Mouse (Mus musculus) testis, adult 2 months (tissue): ENCODE data around the gene Kat2b. TPM values are rescaled to one million over a fixed set of nuclear protein-coding genes. Genes with fewer than 3 reads are reported as not detected.
"Not testable (repeated sequence)": the region's sequence is repeated elsewhere in the genome, so short reads cannot be mapped to it uniquely, and the experiment has no call there.

Source experiments
- H3K27ac ChIP-seq: fragments of 200-500 bp; 2 replicates; pipeline ENCODE4 v1.5.1; 2012; ENCODE audit warnings: low read depth, low read length; ENCODE audit not compliant: control insufficient read depth, insufficient read depth
- H3K27me3 ChIP-seq: fragments of 200-500 bp; 2 replicates; pipeline ENCODE4 v1.6.1; 2012; ENCODE audit warnings: mild to moderate bottlenecking, low read length, moderate library complexity; ENCODE audit not compliant: control insufficient read depth, insufficient read depth
- H3K36me3 ChIP-seq: fragments of 200-500 bp; 2 replicates; pipeline ENCODE4 v1.6.1; 2012; ENCODE audit warnings: mild to moderate bottlenecking, low read length; ENCODE audit not compliant: control insufficient read depth, insufficient read depth
- H3K4me1 ChIP-seq: fragments of 200-500 bp; 2 replicates; pipeline ENCODE4 v1.6.1; 2012; ENCODE audit warnings: low read length; ENCODE audit not compliant: control insufficient read depth, insufficient read depth
- H3K4me3 ChIP-seq: fragments of 200-500 bp; 2 replicates; pipeline ENCODE4 v1.5.1; 2012; ENCODE audit warnings: low read depth, mild to moderate bottlenecking, low read length, moderate library complexity, mixed read lengths; ENCODE audit not compliant: control insufficient read depth
- CTCF ChIP-seq: fragments of 200-500 bp; IDR thresholded peaks from 2 replicates; pipeline ENCODE4 v1.5.1; 2012; ENCODE audit warnings: low read depth, mild to moderate bottlenecking, inconsistent platforms, low read length, moderate library complexity; ENCODE audit not compliant: control insufficient read depth, insufficient read depth, insufficient replicate concordance
- POLR2A ChIP-seq: fragments of 200-500 bp; IDR thresholded peaks from 2 replicates; pipeline ENCODE4 v1.6.1; 2012; ENCODE audit warnings: low read depth, mild to moderate bottlenecking, inconsistent platforms, low read length, moderate library complexity; ENCODE audit not compliant: control insufficient read depth
- polyA plus RNA-seq: library from polyadenylated mRNA; depleted of rRNA; stranded (reverse); fragments of >200 nt; gene quantifications from 2 replicates; pipeline ENCODE4 v1.2.3, GENCODE M21; 2012

Gene Kat2b
- polyA plus RNA-seq, 1 experiment, result 14.6 TPM

DNA sequence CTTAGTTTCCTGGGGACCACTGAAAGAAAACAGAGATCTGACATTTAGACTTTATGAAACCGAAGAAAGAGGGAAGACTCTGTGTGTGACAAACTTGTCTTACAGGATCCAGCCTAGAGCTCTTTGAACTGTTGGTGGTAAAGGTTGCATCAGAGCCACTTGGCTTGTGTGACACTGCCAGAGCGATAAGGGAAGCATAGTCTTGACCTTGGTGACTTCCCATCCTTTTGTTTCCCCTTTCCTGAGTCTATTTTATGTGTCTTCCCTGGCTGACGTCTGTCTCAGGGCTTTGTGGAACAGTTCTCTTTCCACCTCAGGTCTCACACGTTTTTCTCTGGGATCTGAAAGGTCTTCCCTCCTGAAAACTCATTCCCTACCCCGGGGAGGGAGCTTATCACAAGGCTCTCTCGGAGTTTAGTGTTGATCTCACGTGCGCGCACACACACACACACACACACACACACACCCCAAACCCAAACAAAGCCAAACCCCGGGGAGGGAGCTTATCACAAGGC lies 3.8 kb downstream of the Kat2b start:
- peak overlapping the region; percentile 58; the same call in 1 of the 2 replicates for H3K27ac ChIP-seq
- no peak overlapping the region for H3K4me3 ChIP-seq

DNA sequence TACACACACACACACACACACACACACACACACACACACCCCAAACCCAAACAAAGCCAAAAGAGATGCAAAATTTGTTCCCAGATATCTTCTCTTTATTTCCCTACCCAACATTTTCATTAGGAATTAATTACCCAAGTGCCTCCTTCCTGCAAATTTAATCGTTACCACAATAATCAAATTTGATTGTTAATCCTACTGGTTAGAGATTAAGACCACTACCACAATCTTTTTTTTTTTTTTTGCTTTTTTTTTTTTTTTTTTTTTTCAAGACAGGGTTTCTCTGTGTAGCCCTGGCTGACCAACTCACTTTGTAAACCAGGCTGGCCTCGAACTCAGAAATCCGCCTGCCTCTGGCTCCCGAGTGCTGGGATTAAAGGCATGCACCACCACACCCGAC lies 4.3 kb downstream of the Kat2b start:
- H3K4me3 ChIP-seq, H3K27me3 ChIP-seq, H3K36me3 ChIP-seq, H3K27ac ChIP-seq: not testable (repeated sequence)
- H3K4me1 ChIP-seq, result peaks cover 13% of the 10 kb centered on the region

More for the DNA sequence above, 3.8 kb downstream of the Kat2b start:
- Histone ChIP-seq H3K36me3 (no peaks in the 10 kb centered on the region), H3K27me3 (no peaks in the 10 kb centered on the region), H3K4me1 (peaks cover 13% of the 10 kb centered on the region)
- TF ChIP-seq POLR2A (no peak), CTCF (no peak)

DNA sequence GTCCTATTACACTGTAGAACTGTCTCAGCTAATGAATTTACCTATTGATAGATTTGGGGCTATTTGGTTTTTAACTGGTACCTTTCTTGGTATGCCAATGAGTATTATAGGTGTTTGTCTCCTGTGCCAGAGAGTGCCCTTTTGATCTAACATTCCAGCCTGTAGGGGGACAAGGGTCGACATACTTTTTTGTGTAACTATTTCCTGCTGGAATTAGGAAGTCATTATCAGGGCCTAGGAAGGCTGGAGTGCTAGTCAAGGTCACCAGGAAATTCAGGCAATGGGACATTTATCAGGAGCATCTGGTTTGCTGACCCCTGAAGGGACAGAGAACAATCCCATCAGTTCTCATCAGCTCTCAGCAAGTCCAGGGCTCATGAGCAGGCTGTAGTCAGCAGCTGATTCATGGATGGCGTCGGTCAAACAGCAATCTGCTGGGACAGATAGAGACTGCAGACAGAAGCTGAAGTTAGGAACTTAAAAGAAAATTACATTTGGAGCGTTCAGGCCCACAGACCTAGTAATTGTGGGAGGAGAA lies 6.4 kb downstream of the Kat2b start:
- TF ChIP-seq CTCF, result no peak
- no peak for TF ChIP-seq POLR2A
- Histone ChIP-seq H3K27me3 (no peaks in the 10 kb centered on the region), H3K36me3 (no peaks in the 10 kb centered on the region), H3K27ac (no peak overlapping the region), H3K4me3 (no peak overlapping the region), H3K4me1 (peaks cover 5% of the 10 kb centered on the region)

DNA sequence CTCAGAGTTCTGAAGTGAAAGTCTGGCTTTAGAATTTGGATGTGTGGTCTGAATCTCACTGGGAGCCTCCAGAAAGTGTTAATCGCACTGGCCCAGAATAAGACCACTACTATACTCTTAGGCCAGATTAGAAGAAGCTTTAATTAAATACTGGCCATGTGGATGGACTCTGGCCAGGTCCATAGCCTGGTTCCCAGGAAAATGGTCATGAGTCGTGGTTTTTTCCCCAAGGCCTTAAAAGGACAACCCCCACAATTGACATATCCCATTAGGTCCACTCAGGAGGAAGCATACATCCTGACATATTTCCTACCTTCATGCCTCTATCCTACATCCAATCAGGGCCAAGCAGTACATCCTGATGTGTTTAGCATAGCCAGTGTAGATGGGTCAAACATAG lies 10.5 kb downstream of the Kat2b start:
- Histone ChIP-seq H3K27me3 (no peaks in the 10 kb centered on the region), H3K27ac (no peak overlapping the region), H3K4me1 (peaks cover 3% of the 10 kb centered on the region; the same call in 1 of the 2 replicates), H3K4me3 (no peak overlapping the region), H3K36me3 (no peaks in the 10 kb centered on the region)
- TF ChIP-seq CTCF (no peak), POLR2A (no peak)

DNA sequence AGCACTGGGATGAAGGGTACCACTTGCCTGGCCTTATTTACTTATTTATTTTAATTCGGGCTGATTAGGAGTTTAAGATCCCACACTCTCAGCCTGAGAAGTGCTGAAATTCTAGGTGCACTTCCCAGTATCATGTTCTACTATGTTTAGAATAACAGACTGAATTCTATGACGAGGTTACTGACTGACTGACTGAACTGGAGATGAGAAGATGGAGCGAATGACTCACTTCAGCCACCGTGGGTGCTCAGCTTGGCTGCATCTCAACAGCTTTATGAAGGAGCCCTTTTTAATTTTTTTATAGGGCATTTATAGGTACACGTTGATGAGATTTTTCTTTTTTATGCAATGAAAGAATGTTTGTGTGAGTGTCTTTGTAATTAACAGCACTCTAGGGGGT lies 11.1 kb downstream of the Kat2b start:
- TF ChIP-seq POLR2A (no peak), CTCF (no peak)
- Histone ChIP-seq H3K27ac (no peak overlapping the region), H3K4me3 (no peak overlapping the region), H3K36me3 (no peaks in the 10 kb centered on the region), H3K4me1 (peaks cover 3% of the 10 kb centered on the region; the same call in 1 of the 2 replicates), H3K27me3 (no peaks in the 10 kb centered on the region)

DNA sequence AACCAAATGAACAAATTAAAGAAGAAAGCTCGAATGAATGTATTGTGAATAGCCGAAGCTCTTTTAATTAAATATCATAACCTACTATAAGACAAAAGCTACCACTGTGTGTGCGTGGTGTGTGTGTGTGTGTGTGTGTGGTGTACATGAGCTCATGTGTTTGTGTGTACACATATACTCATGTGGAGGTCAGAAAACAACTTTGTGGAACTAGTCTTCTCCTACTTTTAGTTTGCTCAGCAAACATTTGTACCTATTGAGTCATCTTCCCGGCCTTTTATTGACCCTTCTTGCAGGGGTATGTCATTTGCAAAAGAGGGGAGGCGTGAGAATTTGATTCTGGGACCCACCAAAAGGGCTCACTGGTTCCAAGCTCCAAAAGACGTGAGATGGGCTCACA lies 11.6 kb downstream of the Kat2b start:
- H3K27me3 ChIP-seq, result no peaks in the 10 kb centered on the region
- peaks cover 5% of the 10 kb centered on the region; the same call in 1 of the 2 replicates for H3K4me1 ChIP-seq
- no peak overlapping the region for H3K27ac ChIP-seq
- no peak for TF ChIP-seq CTCF
- TF ChIP-seq POLR2A, result no peak
- H3K36me3 ChIP-seq, result no peaks in the 10 kb centered on the region
- H3K4me3 ChIP-seq, result no peak overlapping the region

DNA sequence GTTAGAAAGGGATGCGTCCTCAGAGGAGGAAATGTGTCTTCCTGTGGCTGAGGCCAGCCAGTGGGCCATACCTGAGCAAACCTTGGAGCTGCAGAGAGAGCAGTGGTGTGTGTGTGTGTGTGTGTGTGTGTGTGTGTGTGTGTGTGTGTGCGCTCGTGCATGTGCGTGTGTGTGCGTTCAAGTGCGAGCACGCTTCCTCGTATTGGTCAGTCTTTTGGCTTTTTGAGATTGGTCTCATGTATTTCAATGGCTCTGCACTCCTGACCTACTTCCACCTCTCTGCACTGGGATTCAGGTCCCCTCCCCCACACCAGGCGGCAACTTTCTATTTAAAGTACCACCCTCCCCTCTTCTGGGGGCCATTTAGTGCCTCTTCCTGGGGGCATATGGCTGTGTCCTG lies 12.1 kb downstream of the Kat2b start:
- no peak overlapping the region for H3K4me3 ChIP-seq
- H3K4me1 ChIP-seq, result peaks cover 5% of the 10 kb centered on the region; the same call in 1 of the 2 replicates
- no peaks in the 10 kb centered on the region for H3K36me3 ChIP-seq
- TF ChIP-seq POLR2A, result no peak
- no peak for TF ChIP-seq CTCF
- H3K27ac ChIP-seq, result no peak overlapping the region
- H3K27me3 ChIP-seq, result no peaks in the 10 kb centered on the region

DNA sequence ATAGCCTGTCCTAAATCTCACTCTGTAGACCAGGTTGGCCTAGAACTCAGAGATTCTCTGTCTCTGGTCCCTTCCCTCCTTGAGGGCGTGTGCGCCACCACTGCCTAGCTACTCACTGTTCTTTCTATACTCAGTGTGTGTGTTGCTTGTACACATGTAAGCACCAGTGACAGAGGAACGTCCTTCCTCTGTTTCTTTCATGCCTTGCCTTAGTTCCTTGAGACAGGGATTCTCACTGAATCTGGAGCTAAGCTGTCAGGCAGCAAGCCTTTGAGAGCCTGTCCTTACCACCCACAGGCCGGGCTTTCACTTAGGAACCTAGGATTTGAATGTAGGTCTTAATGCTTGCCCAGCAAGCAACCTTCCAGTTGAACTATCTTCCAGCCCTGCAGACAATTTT lies 13.0 kb downstream of the Kat2b start:
- Histone ChIP-seq H3K27me3 (no peaks in the 10 kb centered on the region), H3K36me3 (no peaks in the 10 kb centered on the region), H3K4me1 (peaks cover 5% of the 10 kb centered on the region; the same call in 1 of the 2 replicates), H3K4me3 (no peak overlapping the region), H3K27ac (no peak overlapping the region)
- TF ChIP-seq CTCF, result no peak
- TF ChIP-seq POLR2A, result no peak
